ENCODE assay signal across 8 mouse cellular contexts in the genomic region with DNA sequence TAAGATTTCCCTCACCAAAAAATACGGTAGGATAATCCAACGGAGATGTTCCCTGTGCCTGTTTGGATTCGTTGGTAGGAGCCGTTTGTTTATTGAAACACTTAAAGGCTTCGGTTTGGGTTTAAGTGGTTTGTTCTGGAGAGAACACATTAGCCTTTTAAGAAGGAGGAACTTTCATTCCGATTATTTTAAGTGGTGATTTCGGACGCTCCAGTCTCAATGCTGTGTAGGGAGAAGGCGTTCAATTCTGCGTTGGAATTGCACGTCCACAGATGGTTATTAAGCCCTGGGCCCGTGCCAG. TPM values are rescaled to one million over a fixed set of nuclear protein-coding genes. Genes with fewer than 3 reads are reported as not detected.
A peak's percentile ranks its signal among the peaks of the same experiment; 100 is the strongest.
DNase-seq lines count a peak whose midpoint lies in the region; ATAC-seq and TF ChIP-seq lines count a peak whose summit lies in the region.

No protein-coding gene starts in this region.

- TF ChIP-seq CTCF in heart, postnatal 0 days (IDR thresholded peaks at IDR 0.05; ENCODE audit: low read depth): no peak

- peak overlapping the region; percentile 96 for H3K4me2 ChIP-seq in heart, postnatal 0 days (ENCODE audit: low read depth, low read length)
- H3K4me2 ChIP-seq in intestine, embryonic 15.5 days (replicated peaks): peak overlapping the region; percentile 100
- H3K4me2 ChIP-seq in midbrain, embryonic 15.5 days: peak overlapping the region; percentile 97

- H3K27me3 ChIP-seq in heart, postnatal 0 days (ENCODE audit: control insufficient read depth, insufficient read depth, low read length): peaks cover 7% of the 10 kb centered on the region; the same call in 1 of the 2 replicates
- H3K27me3 ChIP-seq in embryonic facial prominence, embryonic 10.5 days (replicated peaks; ENCODE audit: low read depth, poor library complexity, severe bottlenecking): peaks cover 76% of the 10 kb centered on the region
- peaks cover 38% of the 10 kb centered on the region for H3K27me3 ChIP-seq in intestine, embryonic 15.5 days (replicated peaks)
- H3K27me3 ChIP-seq in midbrain, embryonic 15.5 days (replicated peaks): peaks cover 37% of the 10 kb centered on the region

- peaks cover 34% of the 10 kb centered on the region for H3K4me1 ChIP-seq in heart, postnatal 0 days (ENCODE audit: control insufficient read depth, insufficient read depth)
- peaks cover 36% of the 10 kb centered on the region for H3K4me1 ChIP-seq in embryonic facial prominence, embryonic 10.5 days
- peaks cover 20% of the 10 kb centered on the region; the same call in 1 of the 2 replicates for H3K4me1 ChIP-seq in intestine, embryonic 15.5 days (replicated peaks)
- H3K4me1 ChIP-seq in midbrain, embryonic 15.5 days: peaks cover 15% of the 10 kb centered on the region

- no peak for ATAC-seq in heart, postnatal 0 days (ENCODE audit: insufficient read depth, low read depth)
- no peak for ATAC-seq in intestine, embryonic 15.5 days
- no peak for ATAC-seq in midbrain, embryonic 15.5 days (replicated peaks)
- ATAC-seq in inflammation-experienced regulatory T-cells, adult 6 months: no peak

- no peak for TF ChIP-seq EP300 in heart, postnatal 0 days (IDR thresholded peaks at IDR 0.05; ENCODE audit: low read depth)

- DNase-seq in heart, postnatal 0 days (ENCODE audit: low spot score): no peak
- no peak for DNase-seq in heart, postnatal 36 days
- no peak for DNase-seq in embryonic facial prominence, embryonic 10.5 days (ENCODE audit: low spot score)
- DNase-seq in ovary, postnatal 10 days (ENCODE audit: low spot score): no peak
- no peak for DNase-seq in kidney, postnatal 36 days

- H3K36me3 ChIP-seq in heart, postnatal 0 days (replicated peaks; ENCODE audit: control insufficient read depth, insufficient read depth, low read length): 0 out of 2 replicates have a peak, but pooled peaks cover 4% of the 10 kb centered on the region
- H3K36me3 ChIP-seq in embryonic facial prominence, embryonic 10.5 days (replicated peaks): no peaks in the 10 kb centered on the region
- H3K36me3 ChIP-seq in intestine, embryonic 15.5 days: 0 out of 2 replicates have a peak, but pooled peaks cover 2% of the 10 kb centered on the region
- H3K36me3 ChIP-seq in midbrain, embryonic 15.5 days (replicated peaks): no peaks in the 10 kb centered on the region

- 4% methylated on average over 12 of the region's 12 CpGs for WGBS in heart, postnatal 0 days
- WGBS in embryonic facial prominence, embryonic 10.5 days: 13% methylated on average over 12 of the region's 12 CpGs
- WGBS in intestine, embryonic 15.5 days: 7% methylated on average over 12 of the region's 12 CpGs
- WGBS in midbrain, embryonic 15.5 days: 12% methylated on average over 12 of the region's 12 CpGs

- intact Hi-C loops in heart, postnatal 36 days (cut with DNase I): no loop called here

- no peaks in the 10 kb centered on the region for H3K9me3 ChIP-seq in heart, postnatal 0 days (replicated peaks; ENCODE audit: control insufficient read depth, low read length)
- H3K9me3 ChIP-seq in embryonic facial prominence, embryonic 10.5 days: no peaks in the 10 kb centered on the region
- no peaks in the 10 kb centered on the region for H3K9me3 ChIP-seq in intestine, embryonic 15.5 days
- no peaks in the 10 kb centered on the region for H3K9me3 ChIP-seq in midbrain, embryonic 15.5 days

- H3K27ac ChIP-seq in heart, postnatal 0 days (ENCODE audit: low read depth): peak overlapping the region; percentile 97
- no peak overlapping the region for H3K27ac ChIP-seq in embryonic facial prominence, embryonic 10.5 days (replicated peaks)
- no peak overlapping the region for H3K27ac ChIP-seq in intestine, embryonic 15.5 days
- no peak overlapping the region for H3K27ac ChIP-seq in midbrain, embryonic 15.5 days

- H3K9ac ChIP-seq in heart, postnatal 0 days (replicated peaks; ENCODE audit: low read depth, low read length): peak overlapping the region; percentile 92
- peak overlapping the region; percentile 53 for H3K9ac ChIP-seq in intestine, embryonic 15.5 days
- H3K9ac ChIP-seq in midbrain, embryonic 15.5 days: peak overlapping the region; percentile 50

- peak overlapping the region; percentile 88 for H3K4me3 ChIP-seq in heart, postnatal 0 days (ENCODE audit: low read depth, low read length)
- peak overlapping the region; percentile 73 for H3K4me3 ChIP-seq in embryonic facial prominence, embryonic 10.5 days
- H3K4me3 ChIP-seq in intestine, embryonic 15.5 days (replicated peaks): peak overlapping the region; percentile 63
- H3K4me3 ChIP-seq in midbrain, embryonic 15.5 days: peak overlapping the region; percentile 56

RNA-seq across cellular contexts. Expression of a gene that starts 0.2 kb away (rescaled TPM):
- total RNA-seq in heart, postnatal 0 days (2014; rRNA removed; ENCODE audit: low replicate concordance): 127 and 163 TPM in 2 replicates
- 220 and 224 TPM in 2 replicates for polyA plus RNA-seq in heart, postnatal 0 days (2015; fragmentation: Nextera tagmentation; extraction: Ambion mirVana)
- 100 to 1,000 TPM; 272 to 278 TPM for total RNA-seq in heart, postnatal 36 days (2021)
- polyA plus RNA-seq in embryonic facial prominence, embryonic 10.5 days (2016; fragmentation: Nextera tagmentation; extraction: Ambion mirVana): 2.8 and 3.0 TPM in 2 replicates
- 3.2 and 3.3 TPM in 2 replicates for polyA plus RNA-seq in intestine, embryonic 15.5 days (2015; fragmentation: Nextera tagmentation; extraction: Ambion mirVana)
- polyA plus RNA-seq in midbrain, embryonic 15.5 days (2015; fragmentation: Nextera tagmentation; extraction: Ambion mirVana): 0.65 and 0.83 TPM in 2 replicates
- 1 to 10 TPM in 2 of 3 experiments, not detected in 1; 4.1 to 5.1 TPM for polyA plus RNA-seq in inflammation-experienced regulatory T-cells, adult 6 months (2017; shearing (Covaris generic))

Comparison
In these comparisons a context has a peak if more than half of its experiments do, and no peak if none do; other contexts are left out.
1. RNA of a gene that starts 0.2 kb away (polyA plus RNA-seq): 220 to 224 TPM in heart, postnatal 0 days; 4.1 to 5.1 TPM in inflammation-experienced regulatory T-cells, adult 6 months, 3.2 to 3.3 TPM in intestine, embryonic 15.5 days, 2.8 to 3.0 TPM in embryonic facial prominence, embryonic 10.5 days and 0.65 to 0.83 TPM in midbrain, embryonic 15.5 days; every median in the first group is over 10 times any median in the second.
2. Peak in every context shown above with its lines, with median percentiles within 50 percentile points of each other: H3K4me2 ChIP-seq, H3K4me3 ChIP-seq and H3K9ac ChIP-seq.